Mouse (Mus musculus): ENCODE data around the gene Vmn1r34. TPM values are rescaled to one million over a fixed set of nuclear protein-coding genes. Genes with fewer than 3 reads are reported as not detected.

Gene Vmn1r34
- polyA plus RNA-seq (2012; rRNA removed), result not detected in 2 replicates

GRCm38 (mm10) chr6:66643779-66644178 lies at the start of gene Vmn1r34:
Vmn1r34 (minus strand) TSS chr6:66643879.

GRCm38 (mm10) chr6:66685806-66686205 lies 42.1 kb upstream of the Vmn1r34 start, which contains the start of gene Vmn1r35:
Vmn1r35 (minus strand) TSS chr6:66685906.

GRCm38 (mm10) chr6:66618182-66618581 lies 25.5 kb downstream of the Vmn1r34 start, which contains the start of gene Vmn1r33:
Vmn1r33 (minus strand) TSS chr6:66618282.

Other genes with a start within 250 kb of the Vmn1r34 start
- gene Mad2l1, start 108.5 kb downstream of the Vmn1r34 start, polyA plus RNA-seq (2012; rRNA removed), result 94.1 and 103 TPM in 2 replicates
- 0.06 TPM in 1 of 2 replicates, not detected in the other for gene Vmn1r32, start 83.8 kb downstream of the Vmn1r34 start, polyA plus RNA-seq (2012; rRNA removed)
- gene Vmn1r33, start 25.6 kb downstream of the Vmn1r34 start, polyA plus RNA-seq (2012; rRNA removed), result not detected in 2 replicates
- gene Vmn1r35, start 42.0 kb upstream of the Vmn1r34 start, polyA plus RNA-seq (2012; rRNA removed), result not detected in 2 replicates
- not detected in 2 replicates for gene Vmn1r36, start 75.3 kb upstream of the Vmn1r34 start, polyA plus RNA-seq (2012; rRNA removed)
- not detected in 2 replicates for gene Vmn1r37, start 85.5 kb upstream of the Vmn1r34 start, polyA plus RNA-seq (2012; rRNA removed)
- gene Vmn1r38, start 138.7 kb upstream of the Vmn1r34 start, polyA plus RNA-seq (2012; rRNA removed), result not detected in 2 replicates
- gene Vmn1r39, start 166.7 kb upstream of the Vmn1r34 start, polyA plus RNA-seq (2012; rRNA removed), result not detected in 2 replicates